Mouse (Mus musculus): ENCODE results near the gene Hjurp. TPM values are rescaled to one million over a fixed set of nuclear protein-coding genes. Genes with fewer than 3 reads are reported as not detected.

Gene Hjurp
- polyA plus RNA-seq, 1 experiment from 2014 or later, result 56.3 TPM

- DNase-seq (ENCODE audit: low spot score) (peak; percentile 2), ATAC-seq (replicated peaks; ENCODE audit: low FRiP score, low read depth) (no peak)
- TF ChIP-seq CTCF (IDR thresholded peaks at IDR 0.05; ENCODE audit: low read depth), result no peak
- 77% methylated on average over 2 of the region's 2 CpGs for WGBS
- Histone ChIP-seq H3K4me1 (replicated peaks; ENCODE audit: insufficient read depth, low read length) (no peaks in the 10 kb centered on the region), H3K9ac (ENCODE audit: low read depth, low read length) (no peak overlapping the region), H3K36me3 (ENCODE audit: insufficient read depth, low read length) (no peaks in the 10 kb centered on the region), H3K9me3 (replicated peaks; ENCODE audit: low read length) (peaks cover 45% of the 10 kb centered on the region), H3K4me3 (replicated peaks; ENCODE audit: low read depth, low read length) (no peak overlapping the region), H3K27me3 (ENCODE audit: insufficient read depth, low read length) (no peaks in the 10 kb centered on the region), H3K4me2 (ENCODE audit: low read length) (no peak overlapping the region), H3K27ac (no peak overlapping the region)
Measured at GRCm38 (mm10) chr1:88299529-88299945, 22.1 kb upstream of the Hjurp start.

GRCm38 (mm10) chr1:88298686-88299528 is 21.5 kb upstream of the Hjurp start:
- Histone ChIP-seq H3K36me3 (ENCODE audit: insufficient read depth, low read length) (no peaks in the 10 kb centered on the region), H3K27ac (no peak overlapping the region), H3K9me3 (replicated peaks; ENCODE audit: low read length) (peaks cover 42% of the 10 kb centered on the region), H3K9ac (ENCODE audit: low read depth, low read length) (no peak overlapping the region), H3K4me1 (replicated peaks; ENCODE audit: insufficient read depth, low read length) (no peaks in the 10 kb centered on the region), H3K27me3 (ENCODE audit: insufficient read depth, low read length) (no peaks in the 10 kb centered on the region), H3K4me3 (replicated peaks; ENCODE audit: low read depth, low read length) (no peak overlapping the region), H3K4me2 (ENCODE audit: low read length) (no peak overlapping the region)
- ATAC-seq (replicated peaks; ENCODE audit: low FRiP score, low read depth) (no peak), DNase-seq (ENCODE audit: low spot score) (no peak)
- 65% methylated on average over 4 of the region's 4 CpGs for WGBS
- no peak for TF ChIP-seq CTCF (IDR thresholded peaks at IDR 0.05; ENCODE audit: low read depth)

- ATAC-seq (replicated peaks; ENCODE audit: low FRiP score, low read depth), result no peak
- peak; percentile 3 for DNase-seq (ENCODE audit: low spot score)
- Histone ChIP-seq H3K27me3 (ENCODE audit: insufficient read depth, low read length) (no peaks in the 10 kb centered on the region), H3K9ac (ENCODE audit: low read depth, low read length) (no peak overlapping the region), H3K4me2 (ENCODE audit: low read length) (no peak overlapping the region), H3K27ac (no peak overlapping the region), H3K9me3 (replicated peaks; ENCODE audit: low read length) (peaks cover 40% of the 10 kb centered on the region), H3K36me3 (ENCODE audit: insufficient read depth, low read length) (no peaks in the 10 kb centered on the region), H3K4me3 (replicated peaks; ENCODE audit: low read depth, low read length) (no peak overlapping the region), H3K4me1 (replicated peaks; ENCODE audit: insufficient read depth, low read length) (no peaks in the 10 kb centered on the region)
- 66% methylated on average over 7 of the region's 7 CpGs for WGBS
- no peak for TF ChIP-seq CTCF (IDR thresholded peaks at IDR 0.05; ENCODE audit: low read depth)
Measured at GRCm38 (mm10) chr1:88297480-88298258, 20.2 kb upstream of the Hjurp start.

- peak; percentile 4 for DNase-seq (ENCODE audit: low spot score)
- peak; percentile 15; the same call in 1 of the 2 replicates for ATAC-seq (replicated peaks; ENCODE audit: low FRiP score, low read depth)
- WGBS, result 72% methylated on average over 4 of the region's 4 CpGs
- no peaks in the 10 kb centered on the region for H3K4me1 ChIP-seq (replicated peaks; ENCODE audit: insufficient read depth, low read length)
- H3K9ac ChIP-seq (ENCODE audit: low read depth, low read length), result no peak overlapping the region
- H3K9me3 ChIP-seq (replicated peaks; ENCODE audit: low read length), result peaks cover 37% of the 10 kb centered on the region
- no peak for TF ChIP-seq CTCF (IDR thresholded peaks at IDR 0.05; ENCODE audit: low read depth)
- H3K4me3 ChIP-seq (replicated peaks; ENCODE audit: low read depth, low read length), result no peak overlapping the region
- H3K4me2 ChIP-seq (ENCODE audit: low read length), result no peak overlapping the region
- H3K27ac ChIP-seq, result no peak overlapping the region
- no peaks in the 10 kb centered on the region for H3K27me3 ChIP-seq (ENCODE audit: insufficient read depth, low read length)
- H3K36me3 ChIP-seq (ENCODE audit: insufficient read depth, low read length), result no peaks in the 10 kb centered on the region
Measured at GRCm38 (mm10) chr1:88296171-88296920, 18.9 kb upstream of the Hjurp start.

GRCm38 (mm10) chr1:88294650-88295049 is 17.2 kb upstream of the Hjurp start:
- no peak for DNase-seq (ENCODE audit: low spot score)
- no peak for ATAC-seq (replicated peaks; ENCODE audit: low FRiP score, low read depth)
- WGBS, result 24% methylated on average over 1 of the region's 1 CpGs

GRCm38 (mm10) chr1:88292057-88292456 is 14.6 kb upstream of the Hjurp start:
- DNase-seq (ENCODE audit: low spot score) (no peak), ATAC-seq (replicated peaks; ENCODE audit: low FRiP score, low read depth) (no peak)
- H3K9ac ChIP-seq (ENCODE audit: low read depth, low read length), result no peak overlapping the region
- WGBS, result 55% methylated on average over 2 of the region's 2 CpGs
- no peaks in the 10 kb centered on the region for H3K4me1 ChIP-seq (replicated peaks; ENCODE audit: insufficient read depth, low read length)
- no peaks in the 10 kb centered on the region for H3K27me3 ChIP-seq (ENCODE audit: insufficient read depth, low read length)
- H3K4me3 ChIP-seq (replicated peaks; ENCODE audit: low read depth, low read length), result no peak overlapping the region
- no peaks in the 10 kb centered on the region for H3K36me3 ChIP-seq (ENCODE audit: insufficient read depth, low read length)
- H3K4me2 ChIP-seq (ENCODE audit: low read length), result no peak overlapping the region
- no peak for TF ChIP-seq CTCF (IDR thresholded peaks at IDR 0.05; ENCODE audit: low read depth)
- no peak overlapping the region for H3K27ac ChIP-seq
- H3K9me3 ChIP-seq (replicated peaks; ENCODE audit: low read length), result 0 out of 2 replicates have a peak, but pooled peaks cover 29% of the 10 kb centered on the region

More at GRCm38 (mm10) chr1:88294650-88295049, 17.2 kb upstream of the Hjurp start:
- H3K4me3 ChIP-seq (replicated peaks; ENCODE audit: low read depth, low read length), result no peak overlapping the region
- no peaks in the 10 kb centered on the region for H3K36me3 ChIP-seq (ENCODE audit: insufficient read depth, low read length)
- H3K27ac ChIP-seq, result no peak overlapping the region
- no peak overlapping the region for H3K4me2 ChIP-seq (ENCODE audit: low read length)
- TF ChIP-seq CTCF (IDR thresholded peaks at IDR 0.05; ENCODE audit: low read depth), result no peak
- H3K4me1 ChIP-seq (replicated peaks; ENCODE audit: insufficient read depth, low read length), result no peaks in the 10 kb centered on the region
- no peak overlapping the region for H3K9ac ChIP-seq (ENCODE audit: low read depth, low read length)
- peaks cover 28% of the 10 kb centered on the region; the same call in 1 of the 2 replicates for H3K9me3 ChIP-seq (replicated peaks; ENCODE audit: low read length)
- no peaks in the 10 kb centered on the region for H3K27me3 ChIP-seq (ENCODE audit: insufficient read depth, low read length)
